Mouse (Mus musculus) stomach, postnatal 0 days (tissue): ENCODE results near the gene Pdzd8.

Experiments used
- CTCF ChIP-seq: IDR thresholded peaks from 2 replicates; pipeline ENCODE4 v1.5.1; 2016; ENCODE audit warnings: antibody characterized with exemption, low read depth, mild to moderate bottlenecking, moderate library complexity
- EP300 ChIP-seq: optimal IDR thresholded peaks from 2 replicates; pipeline ENCODE3; 2016; ENCODE audit warnings: antibody characterized with exemption

GRCm38 (mm10) chr19:59357878-59358277, 12.3 kb upstream of the Pdzd8 start:
- TF ChIP-seq CTCF (no peak), EP300 (no peak)
